Mouse (Mus musculus) heart, adult 11 months (tissue): ENCODE data around the gene Gm4201.
"Not testable (repeated sequence)": the region's sequence is repeated elsewhere in the genome, so short reads cannot be mapped to it uniquely, and the experiment has no call there.

ENCODE experiments used
- DNase-seq: peaks from one replicate; pipeline ENCODE4 v3.0.0; 2022

Gm4201 gene

GRCm38 (mm10) chr7:22565243-22565642 lies at the start of gene Gm4201:
Gene Gm4201, minus strand, starts transcription at chr7:22565343.
- not testable (repeated sequence) for DNase-seq

DNA sequence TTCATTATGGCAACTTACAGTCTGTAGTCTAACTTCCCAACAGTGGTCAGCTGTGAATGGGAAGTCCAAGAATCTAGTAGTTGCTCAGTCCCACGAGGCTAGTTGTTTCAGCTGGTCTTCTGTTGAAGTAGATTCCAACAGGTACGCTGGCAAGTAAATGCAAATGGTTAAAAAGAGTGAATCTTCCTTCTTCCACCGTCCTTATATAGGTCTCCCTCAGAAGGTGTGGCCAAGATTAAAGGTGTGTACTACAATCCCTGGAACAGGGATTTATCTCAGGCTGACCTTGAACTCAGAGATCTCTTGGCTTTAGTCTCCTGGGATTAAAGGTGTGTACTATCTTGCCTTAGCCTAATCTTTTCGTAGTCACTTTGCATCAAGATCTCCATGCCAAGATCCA lies 22.9 kb upstream of the Gm4201 start, which contains the start of gene Gm4565:
Gene Gm4565 (minus strand): TSS at position 101 of the 400 bp plus-strand sequence.
- DNase-seq: not testable (repeated sequence)

DNA sequence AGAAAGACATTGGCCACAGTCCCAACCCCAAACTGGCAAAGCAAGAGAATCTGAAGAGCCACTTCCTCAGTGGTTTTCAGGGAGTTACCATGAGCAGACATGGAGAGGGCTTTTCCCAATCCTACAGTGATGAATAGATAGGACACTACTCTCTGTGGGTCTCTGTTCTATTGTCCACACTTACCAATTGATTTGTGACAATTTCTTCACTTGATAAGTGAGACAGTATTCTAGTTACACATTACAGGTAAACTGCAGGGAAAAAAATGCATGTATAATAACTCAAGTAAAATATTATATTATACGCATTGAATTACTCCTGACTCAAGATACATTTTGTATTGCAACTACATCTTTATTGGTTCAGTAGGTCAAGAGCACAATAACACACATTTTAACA lies 30.4 kb downstream of the Gm4201 start, which contains the start of gene Gm8677:
Gene Gm8677 (minus strand): TSS at position 101 of the 400 bp plus-strand sequence.
- DNase-seq: not testable (repeated sequence)

DNA sequence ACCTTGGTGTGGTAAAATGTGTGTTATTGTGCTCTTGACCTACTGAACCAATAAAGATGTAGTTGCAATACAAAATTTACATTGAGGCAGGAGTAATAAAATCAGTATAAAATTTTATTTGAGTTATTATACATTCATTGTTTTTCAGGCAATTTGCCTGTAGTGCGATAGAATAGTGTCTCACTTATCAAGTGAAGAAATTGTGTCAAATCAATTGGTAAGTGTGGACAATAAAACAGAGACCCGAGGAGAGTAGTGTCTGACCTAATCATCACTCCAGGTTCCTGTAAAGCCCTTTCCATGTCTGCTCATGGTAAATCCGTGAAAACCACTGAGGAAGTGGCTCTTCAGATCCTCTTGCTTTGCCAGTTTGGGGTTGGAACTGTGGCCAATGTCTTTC lies 42.5 kb downstream of the Gm4201 start, which contains the start of gene Vmn1r152:
Gene Vmn1r152 (plus strand): TSS at position 301 of the 400 bp plus-strand sequence.
- DNase-seq: not testable (repeated sequence)
